Mouse (Mus musculus): ENCODE results near the gene Rbm20. TPM values are rescaled to one million over a fixed set of nuclear protein-coding genes. Genes with fewer than 3 reads are reported as not detected.

The Rbm20 gene
- polyA plus RNA-seq, 2 experiments, result 0.04 to 0.18 TPM

GRCm38 (mm10) chr19:53779402-53779801, 102.3 kb downstream of the Rbm20 start:
- 63% methylated on average over 9 of the region's 9 CpGs for WGBS (ENCODE audit: insufficient replicate concordance)
- ATAC-seq (ENCODE audit: insufficient read depth) (peak; percentile 65), DNase-seq (ENCODE audit: low read depth in 3 of 3, low spot score in 3 of 3) (no peak)
- peaks cover 23 to 33% of the 10 kb centered on the region in 2 experiments for H3K4me1 ChIP-seq (replicated peaks; ENCODE audit: control insufficient read depth in 2 of 2, insufficient read depth in 2 of 2, low read length in 1 of 2)
- peak overlapping the region; percentile 14; the same call in 1 of the 2 replicates for H3K4me2 ChIP-seq (ENCODE audit: low read depth)
- no peaks in the 10 kb centered on the region for H3K9me3 ChIP-seq (ENCODE audit: control insufficient read depth, low read length)
- no peaks in the 10 kb centered on the region for H3K36me3 ChIP-seq (replicated peaks; ENCODE audit: control insufficient read depth, insufficient read depth, low read depth)
- no peak overlapping the region for H3K4me3 ChIP-seq (ENCODE audit: insufficient read depth in 1 of 2, low read depth in 2 of 2, low read length in 2 of 2)
- H3K9ac ChIP-seq (replicated peaks), result no peak overlapping the region
- TF ChIP-seq CTCF (IDR thresholded peaks at IDR 0.05; ENCODE audit: low read depth), result no peak
- H3K27me3 ChIP-seq (ENCODE audit: control insufficient read depth, insufficient read depth, low read length), result no peaks in the 10 kb centered on the region
- H3K27ac ChIP-seq, result no peak overlapping the region; the same call in 1 of the 2 replicates

DNA sequence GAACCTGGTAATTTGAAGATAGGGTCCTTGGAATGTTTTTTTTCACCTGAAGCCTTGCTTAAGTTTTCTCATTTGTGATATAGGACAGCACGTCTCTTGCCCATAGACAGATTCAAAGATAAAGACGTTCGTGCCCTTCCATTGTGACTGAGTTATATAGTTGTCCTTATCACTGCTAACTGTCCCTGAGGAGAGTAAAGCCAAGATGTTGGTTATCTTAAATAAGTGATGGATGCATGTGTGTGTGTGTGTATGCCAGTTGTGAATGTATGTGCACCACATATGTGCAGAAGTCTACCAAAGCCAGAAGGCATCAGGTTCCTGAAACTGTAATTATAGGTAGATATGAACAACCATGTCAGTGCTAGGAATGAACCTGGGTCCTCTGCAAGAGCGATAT, 102.7 kb downstream of the Rbm20 start:
- no peaks in the 10 kb centered on the region for H3K36me3 ChIP-seq (replicated peaks; ENCODE audit: control insufficient read depth, insufficient read depth, low read depth)
- ATAC-seq (ENCODE audit: insufficient read depth) (peak; percentile 32; the same call in 1 of the 2 replicates), DNase-seq (ENCODE audit: low read depth in 3 of 3, low spot score in 3 of 3) (no peak)
- no peak overlapping the region for H3K4me3 ChIP-seq (ENCODE audit: insufficient read depth in 1 of 2, low read depth in 2 of 2, low read length in 2 of 2)
- peaks cover 18 to 29% of the 10 kb centered on the region in 2 experiments for H3K4me1 ChIP-seq (replicated peaks; ENCODE audit: control insufficient read depth in 2 of 2, insufficient read depth in 2 of 2, low read length in 1 of 2)
- no peaks in the 10 kb centered on the region for H3K9me3 ChIP-seq (ENCODE audit: control insufficient read depth, low read length)
- WGBS (ENCODE audit: insufficient replicate concordance), result 32% methylated on average over 4 of the region's 4 CpGs
- H3K27ac ChIP-seq, result no peak overlapping the region
- H3K4me2 ChIP-seq (ENCODE audit: low read depth), result peak overlapping the region; percentile 14; the same call in 1 of the 2 replicates
- no peak overlapping the region for H3K9ac ChIP-seq (replicated peaks)
- no peak for TF ChIP-seq CTCF (IDR thresholded peaks at IDR 0.05; ENCODE audit: low read depth)
- no peak for TF ChIP-seq EP300 (IDR thresholded peaks at IDR 0.05; ENCODE audit: low read depth)
- H3K27me3 ChIP-seq (ENCODE audit: control insufficient read depth, insufficient read depth, low read length), result no peaks in the 10 kb centered on the region

DNA sequence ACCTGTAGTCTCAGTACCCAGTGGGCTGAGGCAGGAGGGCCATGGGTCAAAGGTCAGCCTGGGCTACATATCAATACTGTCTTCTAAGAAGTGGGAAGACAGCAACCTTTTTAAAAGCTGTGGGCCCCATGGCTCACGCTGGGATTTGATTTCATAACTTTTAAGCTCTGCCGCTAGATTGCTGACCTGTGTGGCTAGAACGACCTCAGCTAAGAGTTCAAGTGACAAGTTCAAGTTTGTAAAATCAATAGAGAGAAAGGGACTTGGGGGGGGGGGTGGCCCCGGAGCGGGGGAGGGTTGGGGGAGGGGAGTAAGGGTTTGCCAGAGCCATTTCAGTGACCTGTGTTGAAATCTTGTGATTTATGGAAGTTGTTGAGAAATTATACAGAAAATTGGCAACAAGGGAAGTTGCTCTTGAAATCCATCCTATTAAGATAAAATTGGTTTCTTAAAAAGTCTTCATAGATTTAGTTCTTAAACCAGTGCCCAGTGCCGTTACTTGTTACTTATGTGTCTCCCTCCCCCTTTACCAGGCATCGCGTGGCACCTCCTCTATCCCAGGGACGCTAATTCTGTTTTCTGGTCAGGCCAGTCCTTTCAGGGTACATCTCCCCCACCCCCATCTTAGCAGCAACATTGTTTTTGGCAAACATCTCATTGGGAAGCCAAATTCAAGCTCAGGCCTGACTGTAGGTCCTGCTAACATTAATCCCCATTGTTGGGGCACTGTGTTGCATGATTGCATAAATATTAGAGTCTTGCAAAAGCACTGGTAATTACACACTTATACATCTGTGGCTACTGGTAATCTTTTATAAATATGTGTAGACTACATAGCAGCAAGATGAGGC, 103.9 kb downstream of the Rbm20 start:
- Histone ChIP-seq H3K9me3 (ENCODE audit: control insufficient read depth, low read length) (no peaks in the 10 kb centered on the region), H3K4me3 (ENCODE audit: insufficient read depth in 1 of 2, low read depth in 2 of 2, low read length in 2 of 2) (no peak overlapping the region), H3K4me2 (ENCODE audit: low read depth) (no peak overlapping the region), H3K4me1 (replicated peaks; ENCODE audit: control insufficient read depth in 2 of 2, insufficient read depth in 2 of 2, low read length in 1 of 2) (peaks cover 16 to 26% of the 10 kb centered on the region in 2 experiments), H3K9ac (replicated peaks) (no peak overlapping the region), H3K36me3 (replicated peaks; ENCODE audit: control insufficient read depth, insufficient read depth, low read depth) (no peaks in the 10 kb centered on the region), H3K27ac (no peak overlapping the region), H3K27me3 (ENCODE audit: control insufficient read depth, insufficient read depth, low read length) (no peaks in the 10 kb centered on the region)
- DNase-seq (ENCODE audit: low read depth in 3 of 3, low spot score in 3 of 3) (no peak), ATAC-seq (ENCODE audit: insufficient read depth) (no peak)
- WGBS (ENCODE audit: insufficient replicate concordance), result 73% methylated on average over 9 of the region's 9 CpGs
- no peak for TF ChIP-seq EP300 (IDR thresholded peaks at IDR 0.05; ENCODE audit: low read depth)
- no peak for TF ChIP-seq CTCF (IDR thresholded peaks at IDR 0.05; ENCODE audit: low read depth)

GRCm38 (mm10) chr19:53781826-53782225, 104.7 kb downstream of the Rbm20 start:
- Histone ChIP-seq H3K4me3 (ENCODE audit: insufficient read depth in 1 of 2, low read depth in 2 of 2, low read length in 2 of 2) (no peak overlapping the region), H3K9ac (replicated peaks) (no peak overlapping the region), H3K4me1 (replicated peaks; ENCODE audit: control insufficient read depth in 2 of 2, insufficient read depth in 2 of 2, low read length in 1 of 2) (peaks cover 16 to 26% of the 10 kb centered on the region in 2 experiments), H3K9me3 (ENCODE audit: control insufficient read depth, low read length) (no peaks in the 10 kb centered on the region), H3K36me3 (replicated peaks; ENCODE audit: control insufficient read depth, insufficient read depth, low read depth) (no peaks in the 10 kb centered on the region), H3K27ac (no peak overlapping the region), H3K27me3 (ENCODE audit: control insufficient read depth, insufficient read depth, low read length) (no peaks in the 10 kb centered on the region), H3K4me2 (ENCODE audit: low read depth) (no peak overlapping the region)
- ATAC-seq (ENCODE audit: insufficient read depth), result no peak
- WGBS (ENCODE audit: insufficient replicate concordance), result 85% methylated on average over 7 of the region's 7 CpGs
- DNase-seq (ENCODE audit: low read depth in 3 of 3, low spot score in 3 of 3), result no peak
- TF ChIP-seq CTCF (IDR thresholded peaks at IDR 0.05; ENCODE audit: low read depth) (no peak), EP300 (IDR thresholded peaks at IDR 0.05; ENCODE audit: low read depth) (no peak)

DNA sequence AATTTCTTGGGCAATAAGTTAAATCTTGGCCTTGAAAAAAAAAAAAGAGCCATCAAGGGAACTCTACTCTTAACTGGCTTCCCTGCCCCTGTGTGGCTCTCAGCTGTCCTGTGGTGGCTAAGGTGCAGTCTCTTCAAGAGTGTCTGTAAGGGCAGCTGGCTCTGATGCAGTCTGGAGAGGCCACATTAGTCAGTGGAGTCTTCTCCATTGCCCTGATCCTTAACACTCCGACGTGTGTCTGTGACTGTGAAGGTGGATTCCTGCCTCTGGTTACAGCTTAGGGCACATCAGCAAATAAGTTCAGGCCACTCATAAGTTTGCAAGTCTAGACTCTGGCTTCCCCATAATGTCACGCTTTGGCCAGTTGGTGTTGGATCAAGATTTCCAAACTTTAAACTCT, 108.2 kb downstream of the Rbm20 start:
- no peaks in the 10 kb centered on the region for H3K27me3 ChIP-seq (ENCODE audit: control insufficient read depth, insufficient read depth, low read length)
- H3K4me1 ChIP-seq (replicated peaks; ENCODE audit: control insufficient read depth in 2 of 2, insufficient read depth in 2 of 2, low read length in 1 of 2), result peaks cover 15 to 26% of the 10 kb centered on the region in 2 experiments
- H3K36me3 ChIP-seq (replicated peaks; ENCODE audit: control insufficient read depth, insufficient read depth, low read depth), result no peaks in the 10 kb centered on the region
- no peak overlapping the region for H3K27ac ChIP-seq
- no peak overlapping the region for H3K4me3 ChIP-seq (ENCODE audit: insufficient read depth in 1 of 2, low read depth in 2 of 2, low read length in 2 of 2)
- TF ChIP-seq EP300 (IDR thresholded peaks at IDR 0.05; ENCODE audit: low read depth), result no peak
- no peak for TF ChIP-seq CTCF (IDR thresholded peaks at IDR 0.05; ENCODE audit: low read depth)
- H3K4me2 ChIP-seq (ENCODE audit: low read depth), result no peak overlapping the region
- H3K9me3 ChIP-seq (ENCODE audit: control insufficient read depth, low read length), result no peaks in the 10 kb centered on the region
- H3K9ac ChIP-seq (replicated peaks), result no peak overlapping the region
- 70% methylated on average over 3 of the region's 3 CpGs for WGBS (ENCODE audit: insufficient replicate concordance)
- ATAC-seq (ENCODE audit: insufficient read depth) (no peak), DNase-seq (ENCODE audit: low read depth in 3 of 3, low spot score in 3 of 3) (no peak)
